Mouse (Mus musculus) kidney, postnatal 0 days (tissue): ENCODE results near the gene Dppa1. TPM values are rescaled to one million over a fixed set of nuclear protein-coding genes. Genes with fewer than 3 reads are reported as not detected.
"Not testable (repeated sequence)": the region's sequence is repeated elsewhere in the genome, so short reads cannot be mapped to it uniquely, and the experiment has no call there.

Experiments
- ATAC-seq: fragments of 200-750 bp; cut with Nextera tagmentation; replicated peaks from 2 replicates; pipeline ENCODE4 v1.8.0; 2017; ENCODE audit warnings: low read depth, moderate number of reproducible peaks, moderate TSS enrichment, moderate library complexity; ENCODE audit not compliant: low FRiP score
- DNase-seq: peaks from one replicate; pipeline ENCODE4 v3.0.0-alpha.2; 2016; ENCODE audit warnings: low spot score
- H3K27ac ChIP-seq: fragments of 300-500 bp; sonication (generic); 2 replicates; pipeline ENCODE4 v1.5.1; 2014; ENCODE audit warnings: mild to moderate bottlenecking
- H3K27me3 ChIP-seq: fragments of 300-500 bp; sonication (generic); 2 replicates; pipeline ENCODE4 v1.6.1; 2014; ENCODE audit warnings: low read length, mixed read lengths; ENCODE audit not compliant: insufficient read depth
- H3K36me3 ChIP-seq: fragments of 300-500 bp; sonication (generic); 2 replicates; pipeline ENCODE4 v1.6.1; 2014; ENCODE audit warnings: low read length, mixed read lengths; ENCODE audit not compliant: insufficient read depth
- H3K4me1 ChIP-seq: fragments of 300-500 bp; sonication (generic); replicated peaks from 2 replicates; pipeline ENCODE4 v1.6.1; 2014; ENCODE audit warnings: antibody characterized with exemption, low read length, mixed read lengths; ENCODE audit not compliant: insufficient read depth
- H3K4me2 ChIP-seq: fragments of 300-500 bp; sonication (generic); 2 replicates; pipeline ENCODE4 v1.6.1; 2014; ENCODE audit warnings: mild to moderate bottlenecking, low read length, moderate library complexity, mixed read lengths
- H3K4me3 ChIP-seq: fragments of 300-500 bp; sonication (generic); replicated peaks from 2 replicates; pipeline ENCODE4 v1.5.1; 2014; ENCODE audit warnings: low read depth, low read length
- H3K9ac ChIP-seq: fragments of 300-500 bp; sonication (generic); 2 replicates; pipeline ENCODE4 v1.6.1; 2014; ENCODE audit warnings: low read depth, low read length
- H3K9me3 ChIP-seq: fragments of 300-500 bp; sonication (generic); replicated peaks from 2 replicates; pipeline ENCODE4 v1.6.1; 2016; ENCODE audit warnings: low read length, inconsistent platforms, mixed read lengths
- CTCF ChIP-seq: IDR thresholded peaks from 2 replicates; pipeline ENCODE4 v1.5.1; 2016; ENCODE audit warnings: antibody characterized with exemption, low read depth, mild to moderate bottlenecking, moderate library complexity
- WGBS: fragments of 180-500 bp; shearing (Covaris S2); extraction: QIAGEN DNeasy Blood & Tissue Kit; methylation state at CpG from one replicate; pipeline ENCODE4 v1.1.7; 2014; 5-methylcytosine and 5-hydroxymethylcytosine counted together
- polyA plus RNA-seq: library from polyadenylated mRNA; unstranded; fragments of >200 nt; fragmentation: Nextera tagmentation; extraction: Ambion mirVana; gene quantifications from 2 replicates; pipeline ENCODE4 v1.2.1, GENCODE M21; 2015

Dppa1 gene
- polyA plus RNA-seq, 1 experiment from 2014 or later: 0.07 TPM

- WGBS: 80% methylated on average over 1 of the region's 1 CpGs
- Histone ChIP-seq H3K27ac (no peak overlapping the region), H3K9ac (no peak overlapping the region), H3K9me3 (no peaks in the 10 kb centered on the region), H3K36me3 (no peaks in the 10 kb centered on the region), H3K4me3 (no peak overlapping the region), H3K4me2 (no peak overlapping the region), H3K4me1 (no peaks in the 10 kb centered on the region), H3K27me3 (no peaks in the 10 kb centered on the region)
- DNase-seq (no peak), ATAC-seq (no peak)
- TF ChIP-seq CTCF: no peak
Measured at GRCm38 (mm10) chr11:46644824-46645223, 15.8 kb upstream of the Dppa1 start.

- H3K9me3 ChIP-seq: no peaks in the 10 kb centered on the region
- TF ChIP-seq CTCF: no peak; the same call in 1 of the 2 replicates
- H3K4me2 ChIP-seq: no peak overlapping the region
- 81% methylated on average over 3 of the region's 3 CpGs for WGBS
- DNase-seq (no peak), ATAC-seq (no peak)
- H3K4me1 ChIP-seq: no peaks in the 10 kb centered on the region
- no peak overlapping the region for H3K9ac ChIP-seq
- H3K36me3 ChIP-seq: no peaks in the 10 kb centered on the region
- no peak overlapping the region for H3K27ac ChIP-seq
- no peak overlapping the region for H3K4me3 ChIP-seq
- no peaks in the 10 kb centered on the region for H3K27me3 ChIP-seq
Measured at GRCm38 (mm10) chr11:46636568-46636967, 7.5 kb upstream of the Dppa1 start.

GRCm38 (mm10) chr11:46635516-46635915 lies 6.5 kb upstream of the Dppa1 start:
- H3K4me1 ChIP-seq, DNase-seq, H3K4me3 ChIP-seq, H3K27me3 ChIP-seq, H3K36me3 ChIP-seq, H3K27ac ChIP-seq, H3K9ac ChIP-seq, ATAC-seq, H3K4me2 ChIP-seq, H3K9me3 ChIP-seq: not testable (repeated sequence)
- WGBS: 66% methylated on average over 4 of the region's 4 CpGs

GRCm38 (mm10) chr11:46631635-46632034 lies 2.6 kb upstream of the Dppa1 start:
- Histone ChIP-seq H3K4me1 (no peaks in the 10 kb centered on the region), H3K9me3 (no peaks in the 10 kb centered on the region), H3K36me3 (no peaks in the 10 kb centered on the region), H3K27me3 (no peaks in the 10 kb centered on the region), H3K4me3 (no peak overlapping the region), H3K27ac (no peak overlapping the region), H3K9ac (no peak overlapping the region), H3K4me2 (no peak overlapping the region)
- WGBS: 37% methylated on average over 3 of the region's 3 CpGs
- DNase-seq (peak; percentile 54), ATAC-seq (no peak)
- TF ChIP-seq CTCF: peak; percentile 71

- Histone ChIP-seq H3K27me3 (no peaks in the 10 kb centered on the region), H3K36me3 (no peaks in the 10 kb centered on the region), H3K9me3 (no peaks in the 10 kb centered on the region), H3K4me3 (no peak overlapping the region), H3K4me1 (no peaks in the 10 kb centered on the region), H3K9ac (no peak overlapping the region), H3K27ac (no peak overlapping the region), H3K4me2 (no peak overlapping the region)
- DNase-seq (no peak), ATAC-seq (no peak)
- no peak for TF ChIP-seq CTCF
- WGBS: 51% methylated on average over 7 of the region's 7 CpGs
Measured at GRCm38 (mm10) chr11:46620414-46621168, 8.5 kb downstream of the Dppa1 start.

- H3K4me2 ChIP-seq: no peak overlapping the region
- ATAC-seq (no peak), DNase-seq (no peak)
- H3K9me3 ChIP-seq: no peaks in the 10 kb centered on the region
- H3K36me3 ChIP-seq: no peaks in the 10 kb centered on the region
- no peak for TF ChIP-seq CTCF
- H3K9ac ChIP-seq: no peak overlapping the region
- WGBS: 97% methylated on average over 1 of the region's 1 CpGs
- H3K27me3 ChIP-seq: no peaks in the 10 kb centered on the region
- no peaks in the 10 kb centered on the region for H3K4me1 ChIP-seq
- no peak overlapping the region for H3K4me3 ChIP-seq
- no peak overlapping the region for H3K27ac ChIP-seq
Measured at GRCm38 (mm10) chr11:46619929-46620328, 9.1 kb downstream of the Dppa1 start.

- Histone ChIP-seq H3K27me3 (no peaks in the 10 kb centered on the region), H3K9ac (no peak overlapping the region), H3K36me3 (no peaks in the 10 kb centered on the region), H3K9me3 (no peaks in the 10 kb centered on the region), H3K4me1 (no peaks in the 10 kb centered on the region), H3K4me2 (no peak overlapping the region), H3K27ac (no peak overlapping the region), H3K4me3 (no peak overlapping the region)
- 82% methylated on average over 2 of the region's 2 CpGs for WGBS
- no peak for ATAC-seq
- DNase-seq: no peak
- no peak for TF ChIP-seq CTCF
Measured at GRCm38 (mm10) chr11:46592416-46592815, 36.6 kb downstream of the Dppa1 start.
